Mouse (Mus musculus) neural tube, embryonic 10.5 days (tissue): ENCODE data around the gene Pitpnc1.
A peak's percentile ranks its signal among the peaks of the same experiment; 100 is the strongest.

Experiments used
- DNase-seq: peaks from one replicate; pipeline ENCODE4 v3.0.0-alpha.2; 2017; ENCODE audit warnings: low spot score; ENCODE audit errors: extremely low spot score

Gene Pitpnc1

GRCm38 (mm10) chr11:107237532-107237931 lies 233.0 kb downstream of the Pitpnc1 start:
- no peak for DNase-seq

- no peak for DNase-seq
Observed at GRCm38 (mm10) chr11:107233252-107233890, 237.1 kb downstream of the Pitpnc1 start.

- no peak for DNase-seq
Observed at GRCm38 (mm10) chr11:107230128-107230527, 240.4 kb downstream of the Pitpnc1 start.

GRCm38 (mm10) chr11:107226431-107226830 lies 244.1 kb downstream of the Pitpnc1 start:
- no peak for DNase-seq

- DNase-seq: no peak
Observed at GRCm38 (mm10) chr11:107226013-107226412, 244.5 kb downstream of the Pitpnc1 start.

GRCm38 (mm10) chr11:107225301-107225700 lies 245.2 kb downstream of the Pitpnc1 start:
- no peak for DNase-seq

GRCm38 (mm10) chr11:107223667-107224214 lies 246.8 kb downstream of the Pitpnc1 start:
- DNase-seq: no peak

GRCm38 (mm10) chr11:107223169-107223561 lies 247.3 kb downstream of the Pitpnc1 start:
- no peak for DNase-seq

GRCm38 (mm10) chr11:107222531-107223168 lies 247.8 kb downstream of the Pitpnc1 start:
- no peak for DNase-seq

GRCm38 (mm10) chr11:107215111-107215510 lies 255.4 kb downstream of the Pitpnc1 start:
- DNase-seq: no peak

- no peak for DNase-seq
Observed at GRCm38 (mm10) chr11:107213745-107214144, 256.8 kb downstream of the Pitpnc1 start.

- no peak for DNase-seq
Observed at GRCm38 (mm10) chr11:107209818-107210217, 260.7 kb downstream of the Pitpnc1 start.

GRCm38 (mm10) chr11:107201773-107202172 lies 268.7 kb downstream of the Pitpnc1 start:
- no peak for DNase-seq

- DNase-seq: no peak
Observed at GRCm38 (mm10) chr11:107199281-107199680, 271.2 kb downstream of the Pitpnc1 start.

GRCm38 (mm10) chr11:107195334-107195733 lies 275.2 kb downstream of the Pitpnc1 start:
- no peak for DNase-seq

- DNase-seq: no peak
Observed at GRCm38 (mm10) chr11:107190376-107190775, 280.1 kb downstream of the Pitpnc1 start.

- DNase-seq: peak; percentile 99
Observed at GRCm38 (mm10) chr11:107188565-107189552, 281.6 kb downstream of the Pitpnc1 start, which contains the start of gene Nol11. Gene Nol11 (minus strand): TSS chr11:107189381.

GRCm38 (mm10) chr11:107183777-107184176 lies 286.7 kb downstream of the Pitpnc1 start:
- DNase-seq: no peak

GRCm38 (mm10) chr11:107161215-107161614 lies 309.3 kb downstream of the Pitpnc1 start:
- no peak for DNase-seq

GRCm38 (mm10) chr11:107159034-107159433 lies 311.5 kb downstream of the Pitpnc1 start:
- DNase-seq: no peak
